Mouse (Mus musculus) cerebellum, adult 2 months (tissue): ENCODE data around the gene Romo1. TPM values are rescaled to one million over a fixed set of nuclear protein-coding genes. Genes with fewer than 3 reads are reported as not detected.
A peak's percentile ranks its signal among the peaks of the same experiment; 100 is the strongest.
"Not testable (repeated sequence)": the region's sequence is repeated elsewhere in the genome, so short reads cannot be mapped to it uniquely, and the experiment has no call there.

ENCODE experiments used
- DNase-seq, 2 experiments: peaks; one replicate each; pipeline ENCODE4 v3.0.0; 2021
- H3K27ac ChIP-seq: fragments of 200-500 bp; 2 replicates; pipeline ENCODE4 v1.5.1; 2012; ENCODE audit warnings: low read length, control low read depth, inconsistent platforms; ENCODE audit not compliant: insufficient read depth
- H3K27me3 ChIP-seq: fragments of 200-500 bp; 2 replicates; pipeline ENCODE4 v1.6.1; 2012; ENCODE audit warnings: inconsistent platforms, mild to moderate bottlenecking, low read length, moderate library complexity; ENCODE audit not compliant: control insufficient read depth, insufficient read depth
- H3K4me1 ChIP-seq: fragments of 200-500 bp; 2 replicates; pipeline ENCODE4 v1.6.1; 2011; ENCODE audit warnings: low read length; ENCODE audit not compliant: control insufficient read depth, insufficient read depth
- H3K4me3 ChIP-seq: fragments of 200-500 bp; replicated peaks from 2 replicates; pipeline ENCODE3; 2011; ENCODE audit warnings: mild to moderate bottlenecking, low read depth, low read length, control low read depth; ENCODE audit not compliant: insufficient read depth
- CTCF ChIP-seq: fragments of 200-500 bp; IDR thresholded peaks from 2 replicates; pipeline ENCODE4 v1.5.1; 2011; ENCODE audit warnings: low read depth, mild to moderate bottlenecking, control low read depth, low read length, moderate library complexity, borderline replicate concordance; ENCODE audit not compliant: insufficient read depth
- POLR2A ChIP-seq: fragments of 200-500 bp; IDR thresholded peaks from 2 replicates; pipeline ENCODE4 v1.6.1; 2011; ENCODE audit warnings: low read length, control low read depth, borderline replicate concordance; ENCODE audit not compliant: insufficient read depth
- WGBS: fragments of 180-500 bp; shearing (Covaris S2); methylation state at CpG from one replicate; pipeline ENCODE4 v1.1.7; 2018; 5-methylcytosine and 5-hydroxymethylcytosine counted together
- polyA plus RNA-seq: library from polyadenylated mRNA; depleted of rRNA; stranded (reverse); fragments of >200 nt; gene quantifications from 2 replicates; pipeline ENCODE4 v1.2.3, GENCODE M21; 2012

Gene Romo1
- polyA plus RNA-seq, 1 experiment, result 245 TPM

DNA sequence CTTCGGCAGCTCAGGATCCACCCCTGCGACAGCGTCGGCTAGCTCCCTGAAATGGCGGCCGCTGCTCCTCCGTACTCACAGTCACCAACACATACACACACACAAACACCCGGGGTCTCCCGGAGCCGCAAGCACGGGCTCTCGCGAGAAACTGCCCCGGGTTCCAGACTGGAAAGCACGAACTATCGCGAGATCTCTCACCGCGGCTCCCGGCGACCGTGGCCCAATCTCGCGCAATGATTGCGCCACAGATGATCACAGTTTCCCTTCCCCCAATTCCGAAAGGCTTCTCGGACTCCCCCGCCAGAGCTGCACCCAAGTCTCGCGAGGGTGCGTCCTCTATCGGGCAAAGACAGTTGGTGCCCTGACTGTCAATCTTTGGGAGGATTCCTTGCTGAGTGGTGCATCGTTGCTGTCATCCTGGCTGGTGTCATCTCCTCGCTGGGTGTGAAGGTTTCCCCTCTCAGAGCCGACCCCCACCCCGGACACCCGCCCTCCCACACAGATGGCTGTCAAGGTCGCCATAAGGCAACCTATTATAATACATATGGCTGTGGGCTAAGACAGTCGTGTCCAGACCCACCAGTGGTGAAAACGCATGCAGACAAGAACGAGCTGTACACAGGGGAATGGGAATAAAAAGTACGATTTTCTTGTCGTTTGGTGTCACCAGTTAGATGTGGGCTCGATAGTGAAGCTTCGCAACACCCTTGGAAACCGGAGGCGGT, 36.4 kb downstream of the Romo1 start, which contains the start of gene Rbm39:
TSS of gene Rbm39 (minus strand) at position 145 of the 728 bp plus-strand sequence.
- DNase-seq, result peak; percentile 100
- peaks cover 10% of the 10 kb centered on the region; the same call in 1 of the 2 replicates for H3K4me1 ChIP-seq
- TF ChIP-seq POLR2A (peak; percentile 87), CTCF (peak; percentile 42; the same call in 1 of the 2 replicates)
- WGBS, result under 1% methylated on average over 47 of the region's 47 CpGs
- peak within 1 kb of the TSS; percentile 99 for H3K4me3 ChIP-seq
- no peaks in the 10 kb centered on the region for H3K27me3 ChIP-seq
- H3K27ac ChIP-seq, result peak within 1 kb of the TSS; percentile 91

DNA sequence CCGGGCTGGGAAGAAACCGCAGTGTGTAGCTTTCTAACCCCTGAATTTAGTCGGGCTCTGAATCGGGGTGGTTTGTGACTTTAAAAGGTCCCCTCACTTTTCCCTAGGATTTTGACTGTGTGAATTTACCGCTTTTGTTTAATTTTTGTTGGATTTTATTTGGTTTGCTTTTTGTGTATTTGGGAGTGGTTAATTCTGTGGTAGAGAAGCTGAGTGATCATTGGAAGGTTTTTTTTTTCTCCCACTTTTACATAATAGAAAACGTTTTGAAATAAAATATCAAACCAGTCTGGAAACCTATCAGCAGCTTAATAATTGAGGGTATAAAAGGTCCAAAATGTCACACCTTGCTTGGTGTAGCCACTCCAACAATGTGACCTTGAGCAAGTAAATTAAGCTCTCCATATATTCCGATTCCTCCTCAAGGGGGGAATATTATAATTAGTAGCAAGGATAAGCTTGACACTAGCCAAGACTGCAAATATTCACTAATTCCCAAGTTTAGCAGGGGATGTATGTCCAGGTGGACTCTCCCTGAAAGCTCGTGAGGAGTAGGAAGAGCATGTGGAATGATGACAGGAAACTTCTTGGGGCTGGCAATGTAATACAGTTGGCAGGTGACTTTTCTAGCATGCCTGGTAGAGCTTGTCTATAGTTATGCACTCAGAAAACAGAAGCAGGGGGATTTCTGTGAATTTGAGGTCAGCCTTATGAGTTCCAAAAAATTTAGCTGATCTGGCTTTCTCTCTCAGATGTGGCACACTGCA, 37.2 kb downstream of the Romo1 start:
- H3K4me3 ChIP-seq, result peak overlapping the region; percentile 73
- under 1% methylated on average over 8 of the region's 8 CpGs for WGBS
- no peaks in the 10 kb centered on the region for H3K27me3 ChIP-seq
- no peak for TF ChIP-seq POLR2A
- no peak for TF ChIP-seq CTCF
- H3K4me1 ChIP-seq, result peaks cover 10% of the 10 kb centered on the region; the same call in 1 of the 2 replicates
- peak in 1 of 2 experiments; percentile 43 for DNase-seq
- peak overlapping the region; percentile 91 for H3K27ac ChIP-seq

- WGBS, result 16% methylated on average over 2 of the region's 2 CpGs
Observed at GRCm38 (mm10) chr2:156181592-156181991, 37.8 kb downstream of the Romo1 start.

GRCm38 (mm10) chr2:156189241-156189640, 45.4 kb downstream of the Romo1 start:
- DNase-seq, H3K4me1 ChIP-seq, H3K27ac ChIP-seq, H3K27me3 ChIP-seq, H3K4me3 ChIP-seq: not testable (repeated sequence)
- 82% methylated on average over 7 of the region's 7 CpGs for WGBS

More at GRCm38 (mm10) chr2:156181592-156181991, 37.8 kb downstream of the Romo1 start:
- Histone ChIP-seq H3K27me3 (no peaks in the 10 kb centered on the region), H3K27ac (peak overlapping the region; percentile 68), H3K4me3 (no peak overlapping the region), H3K4me1 (peaks cover 10% of the 10 kb centered on the region; the same call in 1 of the 2 replicates)
- no peak for DNase-seq
- no peak for TF ChIP-seq POLR2A
- no peak for TF ChIP-seq CTCF

DNA sequence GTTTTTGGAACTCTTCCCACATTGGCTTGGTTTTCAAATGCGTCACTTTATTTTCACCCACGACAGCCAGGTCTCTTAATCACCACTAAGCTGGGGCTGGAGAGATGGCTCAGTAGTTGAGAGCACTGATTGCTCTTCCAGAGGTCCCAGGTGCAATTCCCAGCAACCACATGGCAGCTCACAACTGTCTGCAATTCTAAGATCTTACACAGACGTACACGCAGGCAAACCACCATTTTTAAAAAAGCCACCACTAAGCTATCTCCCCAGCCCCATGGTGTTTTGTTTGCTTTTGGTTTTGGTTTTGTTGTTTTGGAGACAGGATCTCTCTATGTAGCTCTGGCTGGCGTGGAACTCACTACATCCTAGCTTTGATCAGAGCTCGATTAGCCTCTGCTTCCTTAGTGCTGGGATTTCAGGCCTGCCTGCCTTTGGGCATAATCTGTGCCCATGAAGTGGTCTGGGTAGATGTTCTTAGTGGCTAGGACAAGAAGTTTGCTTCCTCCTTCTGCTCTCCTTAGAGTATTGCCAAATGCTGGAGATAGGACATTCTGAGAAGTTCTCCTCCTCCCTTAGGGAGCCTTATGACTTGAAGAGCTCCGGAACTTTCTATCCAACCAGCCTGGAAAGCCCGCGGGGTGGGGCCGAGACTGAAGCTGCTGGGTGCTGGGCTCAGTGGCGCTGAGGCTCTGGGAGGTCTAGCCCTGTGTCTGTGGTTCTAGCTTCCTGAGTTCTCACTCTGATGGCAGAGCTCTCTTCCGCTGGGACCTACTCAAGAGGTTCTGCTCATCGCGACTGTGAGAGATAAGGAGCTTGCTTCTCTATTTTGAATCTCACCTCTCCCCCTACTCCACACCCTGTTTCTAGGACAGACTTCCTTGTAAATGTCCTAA, 46.4 kb downstream of the Romo1 start:
- no peak for TF ChIP-seq POLR2A
- no peak for TF ChIP-seq CTCF
- Histone ChIP-seq H3K4me1 (no peaks in the 10 kb centered on the region), H3K27ac (no peak overlapping the region), H3K4me3 (no peak overlapping the region), H3K27me3 (no peaks in the 10 kb centered on the region)
- WGBS, result 80% methylated on average over 14 of the region's 14 CpGs
- DNase-seq, result no peak

DNA sequence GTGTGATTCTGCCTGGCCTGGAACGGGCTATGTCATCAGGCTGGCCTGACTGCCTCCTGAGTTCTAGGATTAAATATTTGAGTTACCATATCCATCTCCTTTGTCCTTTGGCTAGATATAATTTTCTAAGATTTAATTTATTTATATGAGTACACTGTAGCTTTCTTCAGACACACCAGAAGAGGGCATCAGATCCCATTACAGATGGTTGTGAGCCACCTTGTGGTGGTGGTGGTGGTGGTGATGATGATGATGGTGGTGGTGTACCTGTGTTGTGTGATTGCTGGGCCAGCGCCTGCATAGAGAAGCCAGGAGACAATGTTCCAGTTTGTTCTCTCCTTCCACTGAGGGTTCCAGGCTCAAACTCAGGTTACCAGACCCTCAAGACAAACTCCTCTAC, 47.7 kb downstream of the Romo1 start:
- Histone ChIP-seq H3K27me3 (no peaks in the 10 kb centered on the region), H3K4me3 (no peak overlapping the region), H3K4me1 (no peaks in the 10 kb centered on the region; the same call in 1 of the 2 replicates), H3K27ac (no peak overlapping the region)
- WGBS, result 97% methylated on average over 2 of the region's 2 CpGs
- TF ChIP-seq POLR2A (no peak), CTCF (0 out of 2 replicates have a peak, but pooled peaks have one; percentile 1)
- DNase-seq, result no peak

DNA sequence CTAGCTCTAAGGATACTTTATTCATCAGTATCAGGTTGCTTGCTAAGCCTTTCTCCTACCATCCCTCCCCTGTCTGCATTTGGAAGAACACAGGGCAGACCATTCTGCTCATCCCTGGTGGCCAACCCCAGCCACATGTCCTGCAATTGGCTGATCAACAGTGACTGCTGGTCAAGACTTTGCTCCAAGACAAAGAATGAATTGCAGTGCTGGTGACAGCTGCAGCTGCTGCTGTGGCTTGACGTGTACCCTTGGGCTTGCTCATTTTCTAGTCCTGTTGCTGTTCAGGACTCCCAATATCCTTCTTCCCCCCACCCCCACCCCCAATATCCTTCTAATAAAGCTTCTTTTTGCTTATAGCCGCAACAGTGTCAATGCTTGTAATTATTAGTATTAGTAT, 48.2 kb downstream of the Romo1 start:
- DNase-seq, result no peak
- H3K4me1 ChIP-seq, result no peaks in the 10 kb centered on the region; the same call in 1 of the 2 replicates
- H3K4me3 ChIP-seq, result no peak overlapping the region
- H3K27me3 ChIP-seq, result no peaks in the 10 kb centered on the region
- H3K27ac ChIP-seq, result no peak overlapping the region
- 75% methylated on average over 2 of the region's 2 CpGs for WGBS
- TF ChIP-seq POLR2A, result no peak
- no peak for TF ChIP-seq CTCF
